Mouse (Mus musculus) bone marrow macrophage, adult 2 months (primary cell): Measurements from ENCODE around the gene Col23a1. TPM values are rescaled to one million over a fixed set of nuclear protein-coding genes. Genes with fewer than 3 reads are reported as not detected.

ENCODE experiments used
- H3K27ac ChIP-seq: 2 replicates; pipeline ENCODE4 v1.5.1; 2012; ENCODE audit warnings: low read depth, low read length; ENCODE audit not compliant: insufficient read depth
- H3K4me1 ChIP-seq: 2 replicates; pipeline ENCODE4 v1.6.1; 2012; ENCODE audit warnings: low read length; ENCODE audit not compliant: control insufficient read depth, insufficient read depth
- H3K4me3 ChIP-seq: 2 replicates; pipeline ENCODE4 v1.5.1; 2012; ENCODE audit warnings: mild to moderate bottlenecking, low read length, moderate library complexity; ENCODE audit not compliant: insufficient read depth
- CTCF ChIP-seq: IDR thresholded peaks from 2 replicates; pipeline ENCODE4 v1.5.1; 2012; ENCODE audit warnings: low read depth, mild to moderate bottlenecking, low read length, moderate library complexity
- POLR2A ChIP-seq: IDR thresholded peaks from 2 replicates; pipeline ENCODE4 v1.6.1; 2012; ENCODE audit warnings: mild to moderate bottlenecking, low read depth, low read length, borderline replicate concordance
- polyA plus RNA-seq: library from polyadenylated mRNA; stranded (reverse); fragments of >200 nt; gene quantifications from 2 replicates; pipeline ENCODE4 v1.2.4, GENCODE M21; 2012; ENCODE audit not compliant: missing spikeins, insufficient read depth, insufficient read length

Gene Col23a1
- polyA plus RNA-seq, 1 experiment: 0.13 TPM

- no peak overlapping the region for H3K4me3 ChIP-seq
- peaks cover 7% of the 10 kb centered on the region for H3K4me1 ChIP-seq
Observed at GRCm38 (mm10) chr11:51515346-51515745, 225.6 kb downstream of the Col23a1 start.

GRCm38 (mm10) chr11:51518100-51518499 is 228.4 kb downstream of the Col23a1 start:
- Histone ChIP-seq H3K4me3 (no peak overlapping the region), H3K4me1 (peaks cover 3% of the 10 kb centered on the region), H3K27ac (no peak overlapping the region)
- no peak for TF ChIP-seq CTCF
- TF ChIP-seq POLR2A: no peak

More at GRCm38 (mm10) chr11:51515346-51515745, 225.6 kb downstream of the Col23a1 start:
- H3K27ac ChIP-seq: no peak overlapping the region
- TF ChIP-seq POLR2A (no peak), CTCF (no peak)

GRCm38 (mm10) chr11:51518585-51518984 is 228.9 kb downstream of the Col23a1 start:
- no peak for TF ChIP-seq CTCF
- no peak for TF ChIP-seq POLR2A
- no peaks in the 10 kb centered on the region; the same call in 1 of the 2 replicates for H3K4me1 ChIP-seq
- no peak overlapping the region for H3K27ac ChIP-seq

GRCm38 (mm10) chr11:51521440-51521839 is 231.7 kb downstream of the Col23a1 start:
- H3K4me3 ChIP-seq: no peak overlapping the region
- no peaks in the 10 kb centered on the region; the same call in 1 of the 2 replicates for H3K4me1 ChIP-seq
- TF ChIP-seq POLR2A (no peak), CTCF (no peak)
- no peak overlapping the region for H3K27ac ChIP-seq

More at GRCm38 (mm10) chr11:51518585-51518984, 228.9 kb downstream of the Col23a1 start:
- no peak overlapping the region for H3K4me3 ChIP-seq

GRCm38 (mm10) chr11:51523215-51523614 is 233.5 kb downstream of the Col23a1 start:
- TF ChIP-seq POLR2A (no peak), CTCF (no peak)

GRCm38 (mm10) chr11:51523625-51524024 is 233.9 kb downstream of the Col23a1 start:
- no peak for TF ChIP-seq CTCF
- TF ChIP-seq POLR2A: no peak
- no peak overlapping the region for H3K27ac ChIP-seq
- H3K4me1 ChIP-seq: no peaks in the 10 kb centered on the region
- no peak overlapping the region for H3K4me3 ChIP-seq

More at GRCm38 (mm10) chr11:51523215-51523614, 233.5 kb downstream of the Col23a1 start:
- H3K4me3 ChIP-seq: no peak overlapping the region
- no peaks in the 10 kb centered on the region for H3K4me1 ChIP-seq
- no peak overlapping the region for H3K27ac ChIP-seq

- TF ChIP-seq CTCF (no peak), POLR2A (no peak)
- H3K4me3 ChIP-seq: no peak overlapping the region
- H3K27ac ChIP-seq: no peak overlapping the region
- no peaks in the 10 kb centered on the region for H3K4me1 ChIP-seq
Observed at GRCm38 (mm10) chr11:51526631-51527161, 237.0 kb downstream of the Col23a1 start.

GRCm38 (mm10) chr11:51533128-51533533 is 243.4 kb downstream of the Col23a1 start:
- no peak overlapping the region for H3K27ac ChIP-seq
- no peak overlapping the region for H3K4me3 ChIP-seq
- H3K4me1 ChIP-seq: no peaks in the 10 kb centered on the region
- no peak for TF ChIP-seq CTCF
- TF ChIP-seq POLR2A: no peak

- Histone ChIP-seq H3K4me1 (no peaks in the 10 kb centered on the region), H3K27ac (no peak overlapping the region), H3K4me3 (no peak overlapping the region)
- TF ChIP-seq POLR2A (no peak), CTCF (no peak)
Observed at GRCm38 (mm10) chr11:51534314-51534713, 244.6 kb downstream of the Col23a1 start.

GRCm38 (mm10) chr11:51538388-51538787 is 248.7 kb downstream of the Col23a1 start:
- no peak overlapping the region for H3K27ac ChIP-seq
- H3K4me3 ChIP-seq: no peak overlapping the region
- H3K4me1 ChIP-seq: no peaks in the 10 kb centered on the region
- no peak for TF ChIP-seq CTCF
- TF ChIP-seq POLR2A: no peak
